Mouse (Mus musculus): ENCODE measurements around the gene Rab3b. TPM values are rescaled to one million over a fixed set of nuclear protein-coding genes. Genes with fewer than 3 reads are reported as not detected.

Rab3b gene
- total RNA-seq, 1 experiment, result 5.1 TPM

DNA sequence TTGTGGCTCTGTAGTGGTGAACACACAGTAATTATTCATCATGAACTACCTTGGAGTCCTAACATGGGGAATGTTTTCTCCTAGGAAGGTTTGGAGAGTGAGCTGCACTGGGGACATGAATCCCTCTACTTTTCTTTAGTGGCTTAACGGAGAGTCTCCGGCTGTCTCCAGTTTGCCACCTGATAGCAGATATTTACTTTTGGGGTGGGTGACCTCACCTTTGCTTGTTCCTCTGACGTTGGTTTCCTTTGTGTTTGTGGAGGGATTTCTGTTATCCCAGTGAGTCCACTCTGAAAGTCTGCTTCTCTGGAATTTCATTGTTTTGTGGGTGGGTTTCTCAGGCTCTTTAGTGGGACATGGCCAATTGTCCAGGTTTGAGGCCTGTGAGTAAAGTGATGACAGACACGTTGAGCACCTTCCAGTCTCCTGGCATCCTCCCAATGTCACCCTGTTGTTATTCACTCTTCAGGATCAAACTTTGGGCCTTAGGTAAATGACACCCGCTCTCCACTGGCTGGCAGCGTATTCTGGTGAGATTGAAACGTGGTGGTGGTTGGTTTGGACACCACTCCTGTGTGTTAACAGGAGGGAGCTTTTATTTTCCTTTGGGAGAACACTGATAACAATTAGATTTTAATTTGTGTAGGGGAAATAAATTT, 36.8 kb upstream of the Rab3b start:
- H3K36me3 ChIP-seq (ENCODE audit: control insufficient read depth, insufficient read depth, low read length, poor library complexity, severe bottlenecking), result no peaks in the 10 kb centered on the region
- H3K9ac ChIP-seq (ENCODE audit: insufficient read depth, low read depth, low read length, poor library complexity, severe bottlenecking), result no peak overlapping the region
- H3K4me3 ChIP-seq (ENCODE audit: insufficient read depth in 1 of 2, low read depth in 1 of 2, low read length in 2 of 2, poor library complexity in 1 of 2, severe bottlenecking in 1 of 2), result no peak overlapping the region
- DNase-seq (ENCODE audit: low read depth, low spot score), result no peak
- H3K9me3 ChIP-seq (ENCODE audit: control insufficient read depth, insufficient read depth, low read depth, low read length), result no peaks in the 10 kb centered on the region
- in situ Hi-C loops (cut with MboI; ENCODE audit: low sequenced_read_pairs in 2 of 2, unreplicated experiment in 2 of 2), result no loop called here
- no peak for TF ChIP-seq CHD2 (IDR thresholded peaks at IDR 0.05; ENCODE audit: low read depth, low read length)
- no peak for TF ChIP-seq MAFK (IDR thresholded peaks at IDR 0.05; ENCODE audit: insufficient read depth, low read depth, low read length)
- TF ChIP-seq ZC3H11A (IDR thresholded peaks at IDR 0.05; ENCODE audit: borderline replicate concordance, low read depth, low read length), result no peak
- TF ChIP-seq ZNF384 (IDR thresholded peaks at IDR 0.05; ENCODE audit: low read depth, low read length), result no peak
- no peak for TF ChIP-seq HCFC1 (IDR thresholded peaks at IDR 0.05; ENCODE audit: borderline replicate concordance, insufficient read depth, low read length)
- peaks cover 0 to 4% of the 10 kb centered on the region in 2 experiments; a peak in 1 of 4 replicates for H3K4me1 ChIP-seq (ENCODE audit: control insufficient read depth in 2 of 2, insufficient read depth in 2 of 2, low read length in 2 of 2, poor library complexity in 1 of 2)
- H3K27ac ChIP-seq (ENCODE audit: insufficient read depth, low read depth, low read length, poor library complexity, severe bottlenecking), result no peak overlapping the region; the same call in 1 of the 2 replicates

GRCm38 (mm10) chr4:108843336-108843735, 35.5 kb upstream of the Rab3b start:
- no peak for TF ChIP-seq MAFK (IDR thresholded peaks at IDR 0.05; ENCODE audit: insufficient read depth, low read depth, low read length)
- no peak for TF ChIP-seq ZC3H11A (IDR thresholded peaks at IDR 0.05; ENCODE audit: borderline replicate concordance, low read depth, low read length)
- no peak for TF ChIP-seq CHD2 (IDR thresholded peaks at IDR 0.05; ENCODE audit: low read depth, low read length)
- no peak for TF ChIP-seq HCFC1 (IDR thresholded peaks at IDR 0.05; ENCODE audit: borderline replicate concordance, insufficient read depth, low read length)
- peak overlapping the region; percentile 44; the same call in 1 of the 2 replicates for H3K27ac ChIP-seq (ENCODE audit: insufficient read depth, low read depth, low read length, poor library complexity, severe bottlenecking)
- in situ Hi-C loops (cut with MboI; ENCODE audit: low sequenced_read_pairs in 2 of 2, unreplicated experiment in 2 of 2), result no loop called here
- H3K4me3 ChIP-seq (ENCODE audit: insufficient read depth in 1 of 2, low read depth in 1 of 2, low read length in 2 of 2, poor library complexity in 1 of 2, severe bottlenecking in 1 of 2), result no peak overlapping the region
- DNase-seq (ENCODE audit: low read depth, low spot score), result no peak
- H3K9ac ChIP-seq (ENCODE audit: insufficient read depth, low read depth, low read length, poor library complexity, severe bottlenecking), result no peak overlapping the region
- no peaks in the 10 kb centered on the region for H3K9me3 ChIP-seq (ENCODE audit: control insufficient read depth, insufficient read depth, low read depth, low read length)
- H3K4me1 ChIP-seq (ENCODE audit: control insufficient read depth in 2 of 2, insufficient read depth in 2 of 2, low read length in 2 of 2, poor library complexity in 1 of 2), result peaks cover 0 to 4% of the 10 kb centered on the region in 2 experiments; a peak in 1 of 4 replicates
- H3K36me3 ChIP-seq (ENCODE audit: control insufficient read depth, insufficient read depth, low read length, poor library complexity, severe bottlenecking), result peaks cover under 1% of the 10 kb centered on the region; the same call in 1 of the 2 replicates

DNA sequence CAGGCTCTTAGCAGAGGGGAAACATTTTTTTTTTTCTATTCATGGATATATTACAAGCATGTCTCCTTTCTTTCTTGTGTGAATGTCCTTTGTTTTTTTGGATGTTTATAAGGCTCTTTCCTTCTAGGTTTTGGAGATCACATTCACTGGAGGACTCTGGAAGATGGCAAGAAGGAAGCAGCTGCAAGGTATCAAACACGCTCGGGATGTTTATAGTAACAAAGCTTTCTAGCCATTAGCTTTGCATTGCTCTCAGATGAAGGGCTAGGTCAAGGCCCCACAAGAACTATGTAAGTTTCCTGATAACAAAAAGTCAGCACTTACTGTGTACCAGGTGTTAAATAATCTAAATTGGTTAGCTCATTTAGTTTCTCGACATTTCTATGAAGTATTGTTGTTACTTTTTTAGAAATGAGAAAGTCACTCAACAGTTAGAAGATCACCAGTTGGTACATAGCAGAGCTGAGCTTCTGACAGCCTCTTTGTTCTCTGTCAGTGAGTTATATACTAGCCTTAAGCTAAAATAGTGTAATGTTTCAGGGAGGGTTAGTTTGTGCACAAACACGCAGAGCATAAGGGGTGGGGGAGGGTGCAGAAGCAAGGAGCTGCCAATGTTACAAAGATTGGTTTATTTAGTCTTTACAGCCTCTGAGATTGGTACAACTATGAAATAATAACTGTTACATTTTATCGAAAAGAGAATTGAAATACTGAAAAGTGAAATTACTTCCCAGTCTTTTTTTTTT, 32.9 kb upstream of the Rab3b start:
- Histone ChIP-seq H3K4me3 (ENCODE audit: insufficient read depth in 1 of 2, low read depth in 1 of 2, low read length in 2 of 2, poor library complexity in 1 of 2, severe bottlenecking in 1 of 2) (no peak overlapping the region), H3K36me3 (ENCODE audit: control insufficient read depth, insufficient read depth, low read length, poor library complexity, severe bottlenecking) (peaks cover 4% of the 10 kb centered on the region; the same call in 1 of the 2 replicates), H3K9ac (ENCODE audit: insufficient read depth, low read depth, low read length, poor library complexity, severe bottlenecking) (no peak overlapping the region), H3K4me1 (ENCODE audit: control insufficient read depth in 2 of 2, insufficient read depth in 2 of 2, low read length in 2 of 2, poor library complexity in 1 of 2) (peaks cover 2 to 4% of the 10 kb centered on the region in 2 experiments; a peak in 2 of 4 replicates), H3K27ac (ENCODE audit: insufficient read depth, low read depth, low read length, poor library complexity, severe bottlenecking) (no peak overlapping the region), H3K9me3 (ENCODE audit: control insufficient read depth, insufficient read depth, low read depth, low read length) (no peaks in the 10 kb centered on the region)
- in situ Hi-C loops (cut with MboI; ENCODE audit: low sequenced_read_pairs in 2 of 2, unreplicated experiment in 2 of 2), result no loop called here
- no peak for DNase-seq (ENCODE audit: low read depth, low spot score)
- TF ChIP-seq ZNF384 (IDR thresholded peaks at IDR 0.05; ENCODE audit: low read depth, low read length) (no peak), CHD2 (IDR thresholded peaks at IDR 0.05; ENCODE audit: low read depth, low read length) (no peak), MAFK (IDR thresholded peaks at IDR 0.05; ENCODE audit: insufficient read depth, low read depth, low read length) (no peak), HCFC1 (IDR thresholded peaks at IDR 0.05; ENCODE audit: borderline replicate concordance, insufficient read depth, low read length) (no peak), ZC3H11A (IDR thresholded peaks at IDR 0.05; ENCODE audit: borderline replicate concordance, low read depth, low read length) (no peak)

- no peak within 1 kb of the TSS; the same call in 1 of the 2 replicates for H3K27ac ChIP-seq (ENCODE audit: insufficient read depth, low read depth, low read length, poor library complexity, severe bottlenecking)
- peaks cover 4% of the 10 kb centered on the region; the same call in 1 of the 2 replicates for H3K36me3 ChIP-seq (ENCODE audit: control insufficient read depth, insufficient read depth, low read length, poor library complexity, severe bottlenecking)
- DNase-seq (ENCODE audit: low read depth, low spot score), result peak; percentile 63
- H3K4me3 ChIP-seq (ENCODE audit: insufficient read depth in 1 of 2, low read depth in 1 of 2, low read length in 2 of 2, poor library complexity in 1 of 2, severe bottlenecking in 1 of 2), result peak within 1 kb of the TSS; percentile 93 to 98
- in situ Hi-C loops (cut with MboI; ENCODE audit: low sequenced_read_pairs in 2 of 2, unreplicated experiment in 2 of 2), result no loop called here
- peak within 1 kb of the TSS; percentile 97 for H3K9ac ChIP-seq (ENCODE audit: insufficient read depth, low read depth, low read length, poor library complexity, severe bottlenecking)
- peaks cover 2 to 4% of the 10 kb centered on the region in 2 experiments; a peak in 2 of 4 replicates for H3K4me1 ChIP-seq (ENCODE audit: control insufficient read depth in 2 of 2, insufficient read depth in 2 of 2, low read length in 2 of 2, poor library complexity in 1 of 2)
- TF ChIP-seq ZNF384 (IDR thresholded peaks at IDR 0.05; ENCODE audit: low read depth, low read length) (no peak), MAFK (IDR thresholded peaks at IDR 0.05; ENCODE audit: insufficient read depth, low read depth, low read length) (no peak), CHD2 (IDR thresholded peaks at IDR 0.05; ENCODE audit: low read depth, low read length) (no peak), ZC3H11A (IDR thresholded peaks at IDR 0.05; ENCODE audit: borderline replicate concordance, low read depth, low read length) (no peak), HCFC1 (IDR thresholded peaks at IDR 0.05; ENCODE audit: borderline replicate concordance, insufficient read depth, low read length) (peak; percentile 60)
- H3K9me3 ChIP-seq (ENCODE audit: control insufficient read depth, insufficient read depth, low read depth, low read length), result no peaks in the 10 kb centered on the region
Observed at GRCm38 (mm10) chr4:108847715-108848504, 31.0 kb upstream of the Rab3b start, which contains the start of gene Kti12. TSS of gene Kti12 (plus strand) at chr4:108847785.

Measured in ES-E14 (cell line).